Mouse (Mus musculus) small intestine, adult 2 months (tissue): ENCODE measurements at regions not wholly inside any gene's neighbourhood (a gene's known extent, or its start where the extent isn't known, plus 50 kb on each side); places are given as distances from the start of the nearest gene placed in this dataset.

Source experiments
- CTCF ChIP-seq: fragments of 200-500 bp; IDR thresholded peaks from 2 replicates; pipeline ENCODE4 v1.5.1; 2012; ENCODE audit warnings: low read depth, mild to moderate bottlenecking, control low read depth, inconsistent platforms, low read length, moderate library complexity, mixed read lengths; ENCODE audit not compliant: insufficient replicate concordance, insufficient read length; ENCODE audit errors: extremely low read depth
- POLR2A ChIP-seq: fragments of 200-500 bp; IDR thresholded peaks from 2 replicates; pipeline ENCODE4 v1.6.1; 2012; ENCODE audit warnings: low read depth, mild to moderate bottlenecking, control low read depth, inconsistent platforms, low read length, moderate library complexity

DNA sequence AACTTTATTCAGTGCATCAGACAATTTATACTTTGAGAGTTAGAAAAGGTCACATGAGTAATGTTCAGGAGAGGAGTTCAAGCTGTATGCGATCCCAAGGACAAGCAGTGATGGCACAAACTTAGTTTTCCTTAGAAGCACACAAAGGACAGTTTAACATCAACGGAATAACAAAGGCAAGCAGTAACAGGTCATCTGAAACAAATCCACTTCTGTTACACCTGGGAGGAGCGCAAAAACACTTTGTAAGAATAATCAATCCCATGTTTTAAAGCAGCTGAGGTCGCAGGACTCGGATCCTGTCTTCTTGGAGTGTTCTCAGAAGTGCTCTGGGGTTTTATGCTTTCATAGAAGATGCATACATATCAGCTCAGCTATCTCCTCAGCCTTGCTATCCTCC, 183.7 kb upstream of the Tmc3 start:
- TF ChIP-seq CTCF (no peak), POLR2A (no peak)
